Mouse (Mus musculus): ENCODE data around the gene Eml6.
A peak's percentile ranks its signal among the peaks of the same experiment; 100 is the strongest.
"Not testable (repeated sequence)": the region's sequence is repeated elsewhere in the genome, so short reads cannot be mapped to it uniquely, and the experiment has no call there.

Eml6 gene

GRCm38 (mm10) chr11:29840606-29841227 lies 185.1 kb downstream of the Eml6 start:
- no peak for DNase-seq

- DNase-seq, result peak in 1 of 2 experiments; percentile 20
Observed at GRCm38 (mm10) chr11:29839781-29840180, 186.1 kb downstream of the Eml6 start.

DNA sequence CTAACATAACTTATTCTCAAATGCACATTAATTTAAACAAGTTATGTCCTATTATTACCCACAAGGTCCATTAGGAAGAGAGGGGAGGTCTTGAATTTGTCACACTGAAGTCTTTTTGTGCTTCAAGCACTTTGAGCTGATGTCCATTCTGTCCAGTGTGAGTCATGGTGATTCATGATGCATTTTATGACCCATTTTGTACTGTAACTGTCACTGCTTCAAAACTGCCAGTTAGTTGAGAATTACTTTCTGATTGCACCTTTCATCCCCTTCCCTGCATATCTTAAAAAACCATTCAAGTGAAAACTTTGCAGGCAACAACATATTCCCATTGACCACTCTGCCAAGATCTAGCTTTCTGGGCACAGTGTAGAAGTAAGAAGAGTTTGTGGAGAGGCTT lies 188.8 kb downstream of the Eml6 start:
- no peak for DNase-seq

- no peak for DNase-seq
Observed at GRCm38 (mm10) chr11:29827729-29828128, 198.1 kb downstream of the Eml6 start.

- DNase-seq, result no peak
Observed at GRCm38 (mm10) chr11:29826001-29826400, 199.8 kb downstream of the Eml6 start.

DNA sequence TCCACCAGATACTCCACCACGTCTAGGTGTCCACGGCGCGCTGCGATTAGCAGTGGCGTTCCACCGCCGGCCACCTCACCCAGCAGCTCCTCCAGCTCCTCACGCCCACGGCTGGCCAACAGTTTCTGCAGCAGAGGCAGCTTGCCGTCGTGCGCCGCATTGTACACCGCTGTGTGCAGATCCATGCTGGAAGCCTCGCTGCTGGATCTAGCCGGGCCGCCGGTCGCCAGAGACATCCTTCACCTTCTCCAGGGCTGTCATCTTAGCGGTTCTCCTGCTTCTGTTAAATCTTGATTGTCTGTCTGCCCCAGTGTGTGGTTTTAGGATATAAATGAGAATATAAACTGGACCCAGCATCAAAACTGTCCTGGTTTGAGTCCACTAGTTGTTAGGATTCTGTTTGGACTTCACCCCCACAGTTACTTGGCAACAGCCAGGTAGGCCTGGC lies 200.5 kb downstream of the Eml6 start, which contains the start of gene 4931440F15Rik:
4931440F15Rik (minus strand) TSS at position 398 of the 448 bp plus-strand sequence.
- not testable (repeated sequence) for DNase-seq

GRCm38 (mm10) chr11:29824474-29825270 lies 201.2 kb downstream of the Eml6 start:
- DNase-seq, result peak; percentile 26 to 34

- DNase-seq, result no peak
Observed at GRCm38 (mm10) chr11:29823141-29823540, 202.7 kb downstream of the Eml6 start.

GRCm38 (mm10) chr11:29815670-29816069 lies 210.2 kb downstream of the Eml6 start:
- DNase-seq, result no peak

- DNase-seq, result peak in 1 of 2 experiments; percentile 22
Observed at GRCm38 (mm10) chr11:29815261-29815660, 210.6 kb downstream of the Eml6 start.

DNA sequence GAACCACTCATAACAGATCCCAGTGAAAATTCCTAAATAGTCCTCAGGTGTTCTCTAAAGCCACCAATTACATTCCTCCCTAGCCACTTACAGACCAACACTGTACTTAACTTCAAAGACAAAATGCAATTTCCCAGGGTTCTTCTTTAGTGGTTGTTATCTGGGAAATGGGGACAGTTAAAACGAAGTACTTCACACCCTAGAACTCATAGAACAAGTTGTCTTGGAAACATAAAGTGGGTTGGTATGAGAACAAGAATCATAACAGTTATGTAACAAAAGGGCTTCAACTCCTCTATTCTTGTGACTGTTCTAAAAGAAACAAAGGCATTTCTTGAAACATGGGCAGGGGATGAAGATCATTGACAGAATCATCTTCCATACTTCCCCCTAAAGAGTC lies 212.6 kb downstream of the Eml6 start:
- DNase-seq, result no peak

- DNase-seq, result no peak
Observed at GRCm38 (mm10) chr11:29812475-29812874, 213.4 kb downstream of the Eml6 start.

DNA sequence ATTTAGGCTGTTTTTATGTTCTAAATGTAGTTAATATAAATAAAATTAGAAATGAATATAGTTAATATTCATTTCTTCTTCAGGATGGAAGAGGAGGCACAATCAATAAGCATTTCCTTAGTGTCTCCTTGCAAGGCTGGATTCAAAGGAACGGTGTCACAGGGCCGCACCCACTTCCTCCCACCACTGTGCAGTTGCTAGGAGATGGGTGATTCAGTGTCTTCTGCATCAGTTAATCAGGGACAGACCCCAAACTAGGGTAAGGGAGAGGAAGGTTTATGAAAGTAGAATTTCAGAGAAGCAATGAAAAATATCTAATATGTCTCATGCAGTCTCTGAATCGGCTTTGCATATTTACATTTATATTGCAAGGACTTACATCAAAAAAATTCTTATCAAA lies 215.5 kb downstream of the Eml6 start:
- DNase-seq, result no peak

GRCm38 (mm10) chr11:29808981-29809589 lies 216.7 kb downstream of the Eml6 start:
- no peak for DNase-seq

GRCm38 (mm10) chr11:29808173-29808980 lies 217.5 kb downstream of the Eml6 start:
- DNase-seq, result peak; percentile 60 to 61

DNA sequence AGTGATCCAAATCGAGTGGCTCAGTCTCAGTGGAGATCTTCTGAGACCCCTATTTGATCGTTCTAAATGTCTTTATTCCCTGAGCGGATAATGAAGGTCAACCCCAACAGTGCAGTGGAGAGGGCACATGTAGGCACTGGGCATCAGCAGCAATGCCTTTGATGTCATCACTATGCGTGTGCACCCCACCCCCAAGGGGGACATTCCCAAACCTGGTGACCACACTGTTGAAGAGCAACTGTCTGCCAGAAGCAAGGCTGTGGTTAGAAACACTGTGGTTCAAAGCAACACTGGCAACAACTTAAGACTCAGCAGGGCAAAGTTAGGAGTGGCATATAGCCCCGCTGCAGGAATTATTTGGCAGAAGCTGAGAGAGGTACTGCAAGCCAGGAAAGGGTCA lies 218.5 kb downstream of the Eml6 start:
- peak in 1 of 2 experiments; percentile 11 for DNase-seq

GRCm38 (mm10) chr11:29801432-29802427 lies 224.1 kb downstream of the Eml6 start:
- DNase-seq, result no peak

- DNase-seq, result no peak
Observed at GRCm38 (mm10) chr11:29799839-29800238, 226.0 kb downstream of the Eml6 start.

DNA sequence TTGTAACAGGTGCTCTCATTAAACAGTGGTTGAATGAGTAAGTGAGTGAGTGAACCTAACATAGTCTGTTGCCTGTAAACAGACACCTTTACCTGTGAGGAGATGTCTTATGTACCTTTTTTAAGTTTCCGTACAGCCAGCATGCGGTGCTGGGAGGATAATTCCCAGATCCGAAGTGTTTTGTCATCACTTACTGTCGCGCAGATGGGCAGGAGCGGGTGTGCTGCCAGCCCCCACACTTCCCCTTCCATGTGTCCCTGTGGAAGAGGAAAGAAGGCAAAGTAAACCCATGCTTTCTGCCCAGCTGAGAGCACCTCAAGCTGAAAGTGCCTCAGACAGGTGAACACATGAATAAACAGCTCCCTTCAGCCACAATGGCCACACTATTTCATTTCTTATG lies 230.7 kb downstream of the Eml6 start:
- DNase-seq, result no peak

DNA sequence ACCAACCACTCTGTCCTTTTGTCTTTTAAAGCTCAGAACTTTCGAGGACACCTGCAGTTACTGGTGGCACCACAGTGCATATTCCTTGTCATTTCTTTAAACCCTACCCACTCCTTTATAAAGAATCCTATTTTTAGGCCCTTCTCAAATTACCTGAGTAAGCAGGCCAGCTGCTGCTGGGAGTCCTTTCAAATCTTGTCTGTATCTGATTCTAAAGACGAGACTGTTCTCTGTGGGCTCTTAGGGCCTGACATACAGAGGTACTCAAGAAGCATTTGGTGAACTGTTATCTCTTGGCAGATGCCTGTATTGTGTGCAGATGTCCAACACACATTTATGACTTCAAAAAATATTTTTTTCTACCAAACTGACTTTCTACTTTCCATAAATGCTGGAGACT lies 231.4 kb downstream of the Eml6 start:
- no peak for DNase-seq

DNA sequence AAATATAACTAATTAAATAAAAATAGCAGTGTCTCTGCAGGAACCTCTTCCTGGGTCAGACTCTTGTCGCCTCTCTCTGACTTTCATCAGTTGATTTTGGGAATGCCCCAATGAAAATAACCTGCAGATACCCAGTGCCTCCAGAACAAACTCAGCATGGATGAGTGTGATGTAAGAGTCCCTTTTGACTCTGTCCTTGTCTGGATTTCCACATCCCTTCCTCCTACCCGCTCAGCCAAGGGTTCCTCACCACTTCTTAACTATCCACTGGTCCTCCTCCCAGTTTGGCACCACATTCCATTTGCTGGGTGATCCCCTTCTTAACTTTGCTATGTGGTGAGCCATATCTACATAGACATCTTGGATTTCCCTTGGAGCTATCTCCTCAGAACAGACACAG lies 235.0 kb downstream of the Eml6 start:
- DNase-seq, result no peak

Measured in cerebellum, postnatal 10 days (tissue).